Mouse (Mus musculus) adrenal gland, adult 2 months (tissue): ENCODE data around the gene Capzb. TPM values are rescaled to one million over a fixed set of nuclear protein-coding genes. Genes with fewer than 3 reads are reported as not detected.

ENCODE experiments used
- DNase-seq: peaks from one replicate; pipeline ENCODE4 v3.0.0; 2021
- polyA plus RNA-seq: library from polyadenylated mRNA; depleted of rRNA; stranded (reverse); fragments of >200 nt; gene quantifications from 2 replicates; pipeline ENCODE4 v1.2.3, GENCODE M21; 2012
- total RNA-seq, 2 experiments: library from RNA; stranded (reverse); gene quantifications; 2 replicates each; pipeline ENCODE4 v1.2.3; 2021

Gene Capzb
- total and polyA plus RNA-seq, 3 experiments = 140 to 392 (median 312) TPM

GRCm38 (mm10) chr4:139267335-139267734, 74.6 kb downstream of the Capzb start:
- no peak for DNase-seq

GRCm38 (mm10) chr4:139268242-139268641, 75.5 kb downstream of the Capzb start:
- peak; percentile 54 for DNase-seq

- no peak for DNase-seq
Measured at GRCm38 (mm10) chr4:139270168-139270567, 77.5 kb downstream of the Capzb start.

- no peak for DNase-seq
Measured at GRCm38 (mm10) chr4:139271562-139271961, 78.9 kb downstream of the Capzb start.

GRCm38 (mm10) chr4:139272951-139273680, 80.4 kb downstream of the Capzb start:
- peak; percentile 75 for DNase-seq

GRCm38 (mm10) chr4:139274573-139274972, 81.9 kb downstream of the Capzb start:
- peak; percentile 52 for DNase-seq

- no peak for DNase-seq
Measured at GRCm38 (mm10) chr4:139276411-139276810, 83.7 kb downstream of the Capzb start.

- DNase-seq = no peak
Measured at GRCm38 (mm10) chr4:139280530-139280929, 87.8 kb downstream of the Capzb start.

GRCm38 (mm10) chr4:139281791-139282345, 89.2 kb downstream of the Capzb start:
- DNase-seq = no peak

- DNase-seq = peak; percentile 55
Measured at GRCm38 (mm10) chr4:139282955-139283417, 90.3 kb downstream of the Capzb start.

- no peak for DNase-seq
Measured at GRCm38 (mm10) chr4:139284877-139285276, 92.2 kb downstream of the Capzb start.

GRCm38 (mm10) chr4:139286234-139286633, 93.5 kb downstream of the Capzb start:
- no peak for DNase-seq

- peak; percentile 90 for DNase-seq
Measured at GRCm38 (mm10) chr4:139287122-139287863, 94.6 kb downstream of the Capzb start.

GRCm38 (mm10) chr4:139289017-139289416, 96.3 kb downstream of the Capzb start:
- peak; percentile 62 for DNase-seq

GRCm38 (mm10) chr4:139291099-139291498, 98.4 kb downstream of the Capzb start:
- no peak for DNase-seq

GRCm38 (mm10) chr4:139292038-139292437, 99.3 kb downstream of the Capzb start:
- peak; percentile 43 for DNase-seq

- peak; percentile 56 for DNase-seq
Measured at GRCm38 (mm10) chr4:139297566-139297965, 104.9 kb downstream of the Capzb start.

GRCm38 (mm10) chr4:139298671-139299366, 106.1 kb downstream of the Capzb start:
- no peak for DNase-seq

- no peak for DNase-seq
Measured at GRCm38 (mm10) chr4:139301780-139302179, 109.1 kb downstream of the Capzb start.

- DNase-seq = no peak
Measured at GRCm38 (mm10) chr4:139302241-139302640, 109.5 kb downstream of the Capzb start.

- no peak for DNase-seq
Measured at GRCm38 (mm10) chr4:139305521-139305920, 112.8 kb downstream of the Capzb start.

GRCm38 (mm10) chr4:139307916-139308315, 115.2 kb downstream of the Capzb start:
- no peak for DNase-seq
